Mouse (Mus musculus) myocyte (in vitro differentiated cells): Measurements from ENCODE around the gene C1ql1. TPM values are rescaled to one million over a fixed set of nuclear protein-coding genes. Genes with fewer than 3 reads are reported as not detected.

ENCODE experiments used
- H3K27me3 ChIP-seq: one replicate; pipeline ENCODE4 v1.6.1; 2011; ENCODE audit not compliant: control insufficient read depth, insufficient read depth, insufficient read length
- H3K36me3 ChIP-seq: one replicate; pipeline ENCODE4 v1.6.1; 2011; ENCODE audit not compliant: control insufficient read depth, insufficient read depth
- H3K4me2 ChIP-seq: one replicate; pipeline ENCODE4 v1.6.1; 2011; ENCODE audit warnings: low read depth, control low read depth
- H3K4me3 ChIP-seq: one replicate; pipeline ENCODE4 v1.5.1; 2011; ENCODE audit warnings: mild to moderate bottlenecking, control low read depth, moderate library complexity
- H3K79me2 ChIP-seq: one replicate; pipeline ENCODE4 v1.6.1; 2011; ENCODE audit not compliant: control insufficient read depth, insufficient read depth
- H3ac ChIP-seq: one replicate; pipeline ENCODE4 v1.6.1; 2011; ENCODE audit not compliant: control insufficient read depth, insufficient read length
- CEBPB ChIP-seq: IDR thresholded peaks from 2 replicates; pipeline ENCODE4 v1.6.1; 2011; ENCODE audit warnings: mild to moderate bottlenecking, moderate library complexity; ENCODE audit not compliant: poor library complexity, insufficient read depth, severe bottlenecking
- E2F4 ChIP-seq: IDR thresholded peaks from one replicate; pipeline ENCODE4 v1.6.1; 2011; ENCODE audit warnings: mild to moderate bottlenecking, control low read depth, moderate library complexity; ENCODE audit not compliant: insufficient read depth
- MAX ChIP-seq: IDR thresholded peaks from one replicate; pipeline ENCODE4 v1.6.1; 2011; ENCODE audit warnings: low read depth, mild to moderate bottlenecking, control low read depth
- MYOD1 ChIP-seq, 3 experiments: IDR thresholded peaks; one replicate each; pipeline ENCODE4 v1.6.1; 2011; ENCODE audit warnings: control low read depth in 2 of 3, low read depth in 2 of 3, mild to moderate bottlenecking in 2 of 3, moderate library complexity in 1 of 3; ENCODE audit not compliant: insufficient read length in 2 of 3, control insufficient read depth in 1 of 3
- MYOG ChIP-seq, 3 experiments: IDR thresholded peaks; one replicate each; pipeline ENCODE4 v1.6.1; 2011; ENCODE audit warnings: control low read depth in 2 of 3, low read depth in 2 of 3, mild to moderate bottlenecking in 2 of 3; ENCODE audit not compliant: insufficient read length in 2 of 3, control insufficient read depth in 1 of 3, insufficient read depth in 1 of 3
- POLR2A ChIP-seq: IDR thresholded peaks from one replicate; pipeline ENCODE4 v1.6.1; 2011; ENCODE audit warnings: low read depth, mild to moderate bottlenecking, control low read depth, moderate library complexity; ENCODE audit not compliant: insufficient read length
- POLR2AphosphoS2 ChIP-seq: IDR thresholded peaks from one replicate; pipeline ENCODE4 v1.6.1; 2011; ENCODE audit warnings: low read depth, control low read depth; ENCODE audit not compliant: insufficient read length
- REST ChIP-seq: IDR thresholded peaks from one replicate; pipeline ENCODE4 v1.6.1; 2011; ENCODE audit warnings: mild to moderate bottlenecking, control low read depth, moderate library complexity; ENCODE audit not compliant: insufficient read depth, insufficient read length
- SRF ChIP-seq: IDR thresholded peaks from one replicate; pipeline ENCODE4 v1.6.1; 2011; ENCODE audit warnings: low read depth; ENCODE audit not compliant: control insufficient read depth, insufficient read length
- TCF12 ChIP-seq: IDR thresholded peaks from one replicate; pipeline ENCODE4 v1.6.1; 2011; ENCODE audit warnings: mild to moderate bottlenecking, control low read depth; ENCODE audit not compliant: poor library complexity, insufficient read depth, severe bottlenecking
- TCF3 ChIP-seq: IDR thresholded peaks from one replicate; pipeline ENCODE4 v1.6.1; 2011; ENCODE audit warnings: low read depth, control low read depth; ENCODE audit not compliant: insufficient read length
- USF1 ChIP-seq: IDR thresholded peaks from one replicate; pipeline ENCODE4 v1.6.1; 2011; ENCODE audit warnings: low read depth, mild to moderate bottlenecking, control low read depth, moderate library complexity
- polyA plus RNA-seq: library from polyadenylated mRNA; unstranded; fragments of >200 nt; fragmentation: generic; extraction: Trizol; gene quantifications from one replicate; pipeline ENCODE4 v1.2.1, GENCODE M21; 2012; ENCODE audit warnings: missing spikeins

Gene C1ql1
- polyA plus RNA-seq, 1 experiment: 0.74 TPM

- no peak for TF ChIP-seq CEBPB
- TF ChIP-seq MYOD1 (IDR thresholded peaks at IDR 0.05; ENCODE audit: control insufficient read depth in 1 of 3, insufficient read length in 2 of 3, low read depth in 2 of 3): no peak
- Histone ChIP-seq H3K27me3 (peaks cover 7% of the 10 kb centered on the region), H3K4me3 (no peak overlapping the region)
Measured at GRCm38 (mm10) chr11:102937529-102938182, 8.8 kb downstream of the C1ql1 start.

GRCm38 (mm10) chr11:102936272-102936671 is 10.2 kb downstream of the C1ql1 start:
- no peaks in the 10 kb centered on the region for H3K79me2 ChIP-seq
- H3K4me3 ChIP-seq: no peak overlapping the region
- no peak overlapping the region for H3K4me2 ChIP-seq
- TF ChIP-seq MAX: no peak
- H3K36me3 ChIP-seq: no peaks in the 10 kb centered on the region
- no peak overlapping the region for H3ac ChIP-seq
- H3K27me3 ChIP-seq: peaks cover 7% of the 10 kb centered on the region

More at GRCm38 (mm10) chr11:102937529-102938182, 8.8 kb downstream of the C1ql1 start:
- H3K4me2 ChIP-seq: no peak overlapping the region
- H3K79me2 ChIP-seq: no peaks in the 10 kb centered on the region
- no peaks in the 10 kb centered on the region for H3K36me3 ChIP-seq
- H3ac ChIP-seq: no peak overlapping the region

- no peak overlapping the region for H3K4me2 ChIP-seq
- peaks cover 7% of the 10 kb centered on the region for H3K27me3 ChIP-seq
- H3K36me3 ChIP-seq: no peaks in the 10 kb centered on the region
- no peaks in the 10 kb centered on the region for H3K79me2 ChIP-seq
- H3ac ChIP-seq: no peak overlapping the region
- TF ChIP-seq SRF (no peak), MYOD1 (IDR thresholded peaks at IDR 0.05; ENCODE audit: control insufficient read depth in 1 of 3, insufficient read length in 2 of 3, low read depth in 2 of 3) (no peak), TCF3 (no peak), MYOG (IDR thresholded peaks at IDR 0.05; ENCODE audit: control insufficient read depth in 1 of 3, insufficient read depth in 1 of 3, insufficient read length in 2 of 3, low read depth in 2 of 3) (no peak), CEBPB (no peak), POLR2A (no peak), TCF12 (no peak), E2F4 (no peak), USF1 (no peak), POLR2AphosphoS2 (no peak), REST (no peak), MAX (no peak)
- no peak overlapping the region for H3K4me3 ChIP-seq
Measured at GRCm38 (mm10) chr11:102930672-102931071, 15.8 kb downstream of the C1ql1 start.

GRCm38 (mm10) chr11:102925351-102925717 is 21.2 kb downstream of the C1ql1 start:
- peak overlapping the region; percentile 68 for H3K4me3 ChIP-seq
- TF ChIP-seq SRF: no peak
- no peak for TF ChIP-seq TCF3
- TF ChIP-seq TCF12: no peak
- TF ChIP-seq MYOD1 (IDR thresholded peaks at IDR 0.05; ENCODE audit: control insufficient read depth in 1 of 3, insufficient read length in 2 of 3, low read depth in 2 of 3): no peak
- peaks cover 44% of the 10 kb centered on the region for H3K79me2 ChIP-seq
- H3K27me3 ChIP-seq: no peaks in the 10 kb centered on the region
- no peaks in the 10 kb centered on the region for H3K36me3 ChIP-seq
- H3ac ChIP-seq: peak overlapping the region; percentile 6
- peak overlapping the region; percentile 73 for H3K4me2 ChIP-seq

GRCm38 (mm10) chr11:102924557-102925350 is 21.7 kb downstream of the C1ql1 start, which contains the start of gene Kif18b:
Kif18b (minus strand) TSS chr11:102925124.
- TF ChIP-seq POLR2A (peak; percentile 67), POLR2AphosphoS2 (peak; percentile 47), MYOD1 (IDR thresholded peaks at IDR 0.05; ENCODE audit: control insufficient read depth in 1 of 3, insufficient read length in 2 of 3, low read depth in 2 of 3) (no peak), MYOG (IDR thresholded peaks at IDR 0.05; ENCODE audit: control insufficient read depth in 1 of 3, insufficient read depth in 1 of 3, insufficient read length in 2 of 3, low read depth in 2 of 3) (no peak), SRF (no peak), USF1 (no peak), TCF12 (no peak), TCF3 (no peak), E2F4 (peak; percentile 98), REST (no peak), CEBPB (no peak), MAX (no peak)
- Histone ChIP-seq H3K27me3 (no peaks in the 10 kb centered on the region), H3K36me3 (no peaks in the 10 kb centered on the region), H3K4me3 (peak within 1 kb of the TSS; percentile 68), H3ac (peak within 1 kb of the TSS; percentile 6), H3K79me2 (peaks cover 50% of the 10 kb centered on the region), H3K4me2 (peak within 1 kb of the TSS; percentile 73)
